In the genomic region with DNA sequence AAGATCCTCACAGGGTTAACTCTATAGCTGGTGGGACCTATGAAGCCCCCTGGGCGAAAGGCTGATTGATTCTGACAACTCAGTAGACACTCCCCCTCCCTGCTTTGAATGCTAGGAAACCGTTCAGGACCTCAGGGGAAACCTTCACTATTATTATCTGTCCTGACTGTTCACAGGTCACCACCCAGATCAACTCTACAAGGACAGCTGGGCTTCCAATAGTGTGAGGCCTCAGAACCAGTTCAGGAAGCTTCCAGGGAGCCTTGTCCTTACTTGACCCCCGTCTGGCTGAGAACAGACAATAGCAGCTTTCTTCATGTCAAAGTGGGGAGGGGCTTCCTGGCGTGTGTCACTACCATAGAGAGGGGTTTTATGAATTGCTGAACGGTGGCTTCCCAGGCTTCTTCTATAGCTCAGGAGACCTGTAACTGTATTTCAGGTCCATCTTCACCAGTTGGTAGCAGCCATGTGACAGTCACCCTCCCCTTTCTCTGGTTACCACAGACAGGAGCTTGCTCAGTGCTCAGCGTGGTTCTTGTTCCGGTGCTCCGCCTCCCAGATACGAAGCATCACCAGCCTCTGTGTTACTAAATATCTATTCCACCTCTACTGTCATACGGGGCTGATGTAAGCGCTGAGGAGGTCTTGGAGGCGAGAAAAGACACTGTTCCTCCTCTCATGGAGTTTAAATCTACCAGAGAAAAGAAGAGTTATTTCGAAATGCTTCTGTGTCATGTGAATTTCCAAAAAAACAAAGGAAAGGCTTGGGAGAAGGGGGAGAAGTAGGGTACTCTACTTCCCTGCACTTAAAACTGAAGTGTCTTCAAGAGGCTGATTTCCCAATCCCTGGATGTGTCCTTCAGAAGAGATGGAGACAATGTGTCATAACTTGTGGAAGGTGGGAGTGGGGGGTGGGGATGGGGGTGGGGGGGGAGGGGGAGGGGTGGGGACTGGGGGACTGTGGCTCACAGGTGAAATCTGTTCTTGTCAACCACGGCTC, we compare ENCODE assay signal across 9 mouse cellular contexts.
DNase-seq lines count a peak whose midpoint lies in the region; ATAC-seq and TF ChIP-seq lines count a peak whose summit lies in the region.
"Had no signal": no experiment of that assay in that cellular context is flagged by ENCODE, and none has a peak within 500 bp of the region (broad histone marks: within the 10 kb centered on the region; RNA-seq: fewer than 3 reads in every experiment).

No protein-coding gene starts in this region.

- H3K4me1 ChIP-seq in heart, embryonic 11.5 days (ENCODE audit: control insufficient read depth, insufficient read depth, low read length), result peaks cover 7% of the 10 kb centered on the region
- H3K4me1 ChIP-seq in olfactory bulb, adult 2 months (ENCODE audit: control insufficient read depth, insufficient read depth, low read length), result peaks cover 9% of the 10 kb centered on the region

- intact Hi-C loops in gastrocnemius, postnatal 14 days (cut with DNase I; ENCODE audit: low total_unique reads), result no loop called here

- H3K4me3 ChIP-seq in heart, embryonic 11.5 days (ENCODE audit: low read depth, low read length), result no peak overlapping the region
- no peak overlapping the region for H3K4me3 ChIP-seq in olfactory bulb, adult 2 months (ENCODE audit: insufficient read depth, low read depth, low read length)
- H3K4me3 ChIP-seq: liver, embryonic 13.5 days had no signal

- peak; percentile 99 for ATAC-seq in common myeloid progenitor, adult 5-6 weeks (replicated peaks; ENCODE audit: low read depth, poor library complexity, severe bottlenecking)
- ATAC-seq in heart, embryonic 11.5 days (replicated peaks; ENCODE audit: insufficient number of reproducible peaks, low FRiP score, low TSS enrichment), result no peak

- no peak for TF ChIP-seq CTCF in olfactory bulb, adult 2 months (IDR thresholded peaks at IDR 0.05; ENCODE audit: insufficient read depth, low read depth, low read length)

- H3K27ac ChIP-seq in heart, embryonic 11.5 days (ENCODE audit: low read depth, low read length), result no peak overlapping the region
- 0 out of 2 replicates have a peak overlapping the region, but pooled peaks have one; percentile 1 for H3K27ac ChIP-seq in olfactory bulb, adult 2 months (ENCODE audit: insufficient read depth, low read depth, low read length)
- H3K27ac ChIP-seq: liver, embryonic 13.5 days had no signal

- no peaks in the 10 kb centered on the region for H3K27me3 ChIP-seq in heart, embryonic 11.5 days (ENCODE audit: control insufficient read depth, insufficient read depth, low read length)
- H3K27me3 ChIP-seq: liver, embryonic 13.5 days had no signal

- TF ChIP-seq POLR2A in olfactory bulb, adult 2 months (IDR thresholded peaks at IDR 0.05; ENCODE audit: insufficient read depth, low read depth, low read length), result no peak

- 29% methylated on average over 14 of the region's 14 CpGs for WGBS in heart, embryonic 11.5 days (ENCODE audit: insufficient replicate concordance)
- 13% methylated on average over 14 of the region's 14 CpGs for WGBS in olfactory bulb, adult 2 months

- no peak overlapping the region for H3K9ac ChIP-seq in heart, embryonic 11.5 days (ENCODE audit: low read depth, low read length)
- H3K9ac ChIP-seq: liver, embryonic 13.5 days had no signal

- DNase-seq in gastrocnemius, postnatal 14 days, result peak; percentile 49
- DNase-seq in gastrocnemius, postnatal 10 days, result no peak
- DNase-seq in kidney, adult 9 months, result peak; percentile 60
- DNase-seq in lung, postnatal 14 days, result peak; percentile 51
- DNase-seq in c-Kit-positive CD71-positive TER-119-positive erythroid progenitor cells, embryonic 14.5 days (ENCODE audit: low spot score), result no peak
- DNase-seq: liver, embryonic 13.5 days had no signal

- H3K9me3 ChIP-seq in heart, embryonic 11.5 days (replicated peaks; ENCODE audit: control insufficient read depth, low read length), result no peaks in the 10 kb centered on the region
- H3K9me3 ChIP-seq: liver, embryonic 13.5 days had no signal

- no peaks in the 10 kb centered on the region for H3K36me3 ChIP-seq in heart, embryonic 11.5 days (ENCODE audit: control insufficient read depth, insufficient read depth, low read length)
- H3K36me3 ChIP-seq: liver, embryonic 13.5 days had no signal

- peak overlapping the region; percentile 45 for H3K4me2 ChIP-seq in heart, embryonic 11.5 days
- H3K4me2 ChIP-seq: liver, embryonic 13.5 days had no signal

Comparison
In these comparisons a context has a peak if more than half of its experiments do, and no peak if none do; other contexts are left out.
1. DNase-seq: peak in gastrocnemius, postnatal 14 days (single experiment), kidney, adult 9 months (single experiment) and lung, postnatal 14 days (single experiment); none in gastrocnemius, postnatal 10 days (single experiment) and c-Kit-positive CD71-positive TER-119-positive erythroid progenitor cells, embryonic 14.5 days (single experiment).